Mouse (Mus musculus) lung, postnatal 0 days (tissue): ENCODE measurements at regions not wholly inside any gene's neighbourhood (a gene's known extent, or its start where the extent isn't known, plus 50 kb on each side); places are given as distances from the start of the nearest gene placed in this dataset.
A peak's percentile ranks its signal among the peaks of the same experiment; 100 is the strongest.

Source experiments
- ATAC-seq: fragments of 200-750 bp; cut with Nextera tagmentation; 2 replicates; pipeline ENCODE4 v1.8.0; 2017; ENCODE audit warnings: moderate library complexity
- DNase-seq: peaks from one replicate; pipeline ENCODE4 v3.0.0-alpha.2; 2016; ENCODE audit warnings: low spot score
- H3K27ac ChIP-seq: fragments of 300-500 bp; sonication (generic); 2 replicates; pipeline ENCODE4 v1.5.1; 2014; ENCODE audit warnings: antibody characterized with exemption, mild to moderate bottlenecking, low read length, mixed read lengths
- H3K27me3 ChIP-seq: fragments of 300-500 bp; sonication (generic); replicated peaks from 2 replicates; pipeline ENCODE4 v1.6.1; 2014; ENCODE audit warnings: low read length, mixed read lengths; ENCODE audit not compliant: insufficient read depth
- H3K36me3 ChIP-seq: fragments of 300-500 bp; sonication (generic); 2 replicates; pipeline ENCODE4 v1.6.1; 2014; ENCODE audit warnings: low read length, mixed read lengths; ENCODE audit not compliant: insufficient read depth
- H3K4me1 ChIP-seq: fragments of 300-500 bp; sonication (generic); 2 replicates; pipeline ENCODE4 v1.6.1; 2014; ENCODE audit warnings: antibody characterized with exemption, low read depth, low read length, mixed read lengths; ENCODE audit not compliant: insufficient read depth
- H3K4me2 ChIP-seq: fragments of 300-500 bp; sonication (generic); replicated peaks from 2 replicates; pipeline ENCODE4 v1.6.1; 2014; ENCODE audit warnings: low read depth, mild to moderate bottlenecking, low read length, moderate library complexity, mixed read lengths
- H3K4me3 ChIP-seq: fragments of 300-500 bp; sonication (generic); 2 replicates; pipeline ENCODE4 v1.5.1; 2014; ENCODE audit warnings: low read depth, low read length
- H3K9ac ChIP-seq: fragments of 300-500 bp; sonication (generic); replicated peaks from 2 replicates; pipeline ENCODE4 v1.6.1; 2014; ENCODE audit warnings: low read depth, mild to moderate bottlenecking
- H3K9me3 ChIP-seq: fragments of 300-500 bp; sonication (generic); 2 replicates; pipeline ENCODE4 v1.6.1; 2016; ENCODE audit warnings: low read length, mixed read lengths
- CTCF ChIP-seq: IDR thresholded peaks from 2 replicates; pipeline ENCODE4 v1.5.1; 2016; ENCODE audit warnings: antibody characterized with exemption, mild to moderate bottlenecking
- EP300 ChIP-seq: IDR thresholded peaks from 2 replicates; pipeline ENCODE4 v1.6.1; 2016; ENCODE audit warnings: antibody characterized with exemption, mild to moderate bottlenecking, control low read depth
- WGBS: fragments of 180-500 bp; shearing (Covaris S2); extraction: QIAGEN DNeasy Blood & Tissue Kit; methylation state at CpG from one replicate; pipeline ENCODE4 v1.1.7; 2014; 5-methylcytosine and 5-hydroxymethylcytosine counted together

- Histone ChIP-seq H3K9ac (no peak overlapping the region), H3K4me2 (no peak overlapping the region), H3K9me3 (no peaks in the 10 kb centered on the region), H3K27me3 (no peaks in the 10 kb centered on the region), H3K27ac (no peak overlapping the region), H3K4me1 (no peaks in the 10 kb centered on the region), H3K4me3 (no peak overlapping the region), H3K36me3 (no peaks in the 10 kb centered on the region)
- DNase-seq (peak; percentile 41), ATAC-seq (no peak; the same call in 1 of the 2 replicates)
- TF ChIP-seq EP300 = no peak
- no peak for TF ChIP-seq CTCF
- 35% methylated on average over 1 of the region's 1 CpGs for WGBS
Observed at GRCm38 (mm10) chr2:147269171-147269570, 75.1 kb upstream of the Nkx2-2 start.

DNA sequence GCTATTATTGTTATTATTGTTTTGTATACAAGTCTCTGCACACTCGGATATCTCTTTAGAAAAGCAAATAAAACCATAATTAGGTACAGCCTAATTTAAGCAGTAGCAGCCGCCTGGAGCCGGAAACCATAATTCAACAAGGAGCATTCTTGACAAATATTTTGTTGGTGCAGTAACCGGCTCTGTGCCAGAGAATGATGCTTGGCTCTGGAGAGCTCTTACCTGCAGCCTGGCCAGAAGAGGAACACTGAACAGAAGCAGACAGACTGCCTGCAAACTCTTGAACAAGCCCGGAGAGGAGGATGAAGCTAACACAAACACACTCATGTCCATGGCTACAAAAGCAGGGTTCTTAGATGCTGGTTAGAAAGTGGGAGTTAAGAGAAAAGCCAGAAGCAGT lies 73.9 kb upstream of the Nkx2-2 start:
- Histone ChIP-seq H3K27ac (no peak overlapping the region), H3K27me3 (no peaks in the 10 kb centered on the region), H3K9ac (no peak overlapping the region), H3K36me3 (no peaks in the 10 kb centered on the region), H3K4me1 (no peaks in the 10 kb centered on the region), H3K9me3 (no peaks in the 10 kb centered on the region), H3K4me3 (no peak overlapping the region), H3K4me2 (no peak overlapping the region)
- ATAC-seq (no peak), DNase-seq (peak; percentile 22)
- no peak for TF ChIP-seq CTCF
- 51% methylated on average over 5 of the region's 5 CpGs for WGBS

- Histone ChIP-seq H3K36me3 (no peaks in the 10 kb centered on the region), H3K27ac (no peak overlapping the region), H3K4me3 (no peak overlapping the region), H3K9me3 (no peaks in the 10 kb centered on the region), H3K4me2 (no peak overlapping the region), H3K4me1 (no peaks in the 10 kb centered on the region), H3K9ac (no peak overlapping the region), H3K27me3 (no peaks in the 10 kb centered on the region)
- no peak for DNase-seq
- no peak for ATAC-seq
- 74% methylated on average over 3 of the region's 3 CpGs for WGBS
- no peak for TF ChIP-seq CTCF
- TF ChIP-seq EP300 = no peak
Observed at GRCm38 (mm10) chr2:147267257-147267656, 73.2 kb upstream of the Nkx2-2 start.

GRCm38 (mm10) chr2:147256696-147257095 lies 62.7 kb upstream of the Nkx2-2 start:
- 19% methylated on average over 6 of the region's 6 CpGs for WGBS
- TF ChIP-seq EP300 (no peak), CTCF (peak; percentile 87)
- no peak overlapping the region for H3K4me2 ChIP-seq
- H3K4me1 ChIP-seq = no peaks in the 10 kb centered on the region
- no peak overlapping the region for H3K4me3 ChIP-seq
- no peak overlapping the region for H3K27ac ChIP-seq
- no peaks in the 10 kb centered on the region for H3K36me3 ChIP-seq
- H3K9me3 ChIP-seq = no peaks in the 10 kb centered on the region
- ATAC-seq (peak; percentile 30; the same call in 1 of the 2 replicates), DNase-seq (peak; percentile 61)
- H3K27me3 ChIP-seq = no peaks in the 10 kb centered on the region
- H3K9ac ChIP-seq = no peak overlapping the region

DNA sequence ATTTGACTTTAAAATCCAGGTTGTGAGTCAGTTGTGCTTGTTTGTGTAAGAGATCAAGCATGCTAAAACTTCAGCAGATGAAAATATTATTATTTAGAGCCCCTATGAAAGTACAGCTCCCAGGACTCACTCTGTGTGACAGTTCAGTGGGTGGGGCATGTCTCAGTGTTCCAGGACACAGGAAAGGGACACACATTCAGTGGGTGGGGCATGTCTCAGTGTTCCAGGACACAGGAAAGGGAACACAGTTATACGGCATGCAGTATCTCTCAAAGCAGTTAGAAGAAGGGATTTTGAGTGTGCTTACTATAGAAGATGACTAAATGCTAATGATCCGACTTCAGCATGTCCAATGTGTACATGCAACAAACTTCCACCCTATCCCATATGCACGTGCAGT lies 60.9 kb upstream of the Nkx2-2 start:
- H3K9ac ChIP-seq = no peak overlapping the region
- DNase-seq = no peak
- TF ChIP-seq EP300 (peak; percentile 74), CTCF (no peak)
- no peak overlapping the region for H3K4me2 ChIP-seq
- 58% methylated on average over 3 of the region's 3 CpGs for WGBS
- H3K27ac ChIP-seq = no peak overlapping the region
- H3K27me3 ChIP-seq = no peaks in the 10 kb centered on the region
- ATAC-seq = peak; percentile 61
- H3K36me3 ChIP-seq = no peaks in the 10 kb centered on the region
- no peaks in the 10 kb centered on the region for H3K9me3 ChIP-seq
- H3K4me3 ChIP-seq = no peak overlapping the region
- H3K4me1 ChIP-seq = no peaks in the 10 kb centered on the region

- ATAC-seq = no peak
- no peak overlapping the region for H3K9ac ChIP-seq
- DNase-seq = no peak
- no peak overlapping the region for H3K27ac ChIP-seq
- H3K4me2 ChIP-seq = no peak overlapping the region
- no peak overlapping the region for H3K4me3 ChIP-seq
- H3K36me3 ChIP-seq = no peaks in the 10 kb centered on the region
- H3K27me3 ChIP-seq = no peaks in the 10 kb centered on the region
- TF ChIP-seq EP300 (no peak), CTCF (no peak)
- H3K4me1 ChIP-seq = no peaks in the 10 kb centered on the region
- H3K9me3 ChIP-seq = no peaks in the 10 kb centered on the region
- WGBS = 59% methylated on average over 5 of the region's 5 CpGs
Observed at GRCm38 (mm10) chr2:147254137-147254536, 60.1 kb upstream of the Nkx2-2 start.

DNA sequence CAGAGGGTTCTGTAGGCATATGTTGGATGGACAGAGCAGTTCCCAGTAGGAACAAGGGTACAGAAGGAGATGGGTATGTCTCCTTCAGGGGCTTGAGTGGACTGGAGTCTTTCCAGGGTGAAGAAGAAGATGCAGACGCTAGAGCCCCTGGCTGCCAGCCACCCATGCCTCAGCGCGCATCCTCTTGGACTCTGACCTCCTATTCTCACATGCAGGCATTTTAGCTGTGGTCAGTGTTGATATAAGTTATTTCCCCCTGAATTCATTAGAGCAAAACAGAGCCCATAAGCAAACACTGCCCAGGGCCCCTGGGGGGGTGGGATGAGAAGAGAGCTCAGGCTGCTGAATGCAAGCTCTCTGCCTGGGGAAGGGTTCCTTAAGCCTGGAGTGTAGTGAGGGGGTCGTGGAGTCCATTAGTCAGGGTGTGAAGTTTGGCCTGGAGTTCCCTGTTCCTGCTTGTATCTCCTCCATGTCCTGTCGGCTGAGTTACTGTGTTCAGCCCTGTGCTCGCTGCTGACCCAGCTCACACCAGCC lies 54.0 kb upstream of the Nkx2-2 start:
- Histone ChIP-seq H3K4me3 (no peak overlapping the region), H3K9me3 (no peaks in the 10 kb centered on the region), H3K27me3 (no peaks in the 10 kb centered on the region), H3K9ac (no peak overlapping the region), H3K4me2 (no peak overlapping the region), H3K36me3 (no peaks in the 10 kb centered on the region), H3K4me1 (no peaks in the 10 kb centered on the region), H3K27ac (no peak overlapping the region)
- no peak for ATAC-seq
- no peak for DNase-seq
- TF ChIP-seq CTCF (no peak), EP300 (no peak)
- 56% methylated on average over 6 of the region's 6 CpGs for WGBS
